Mouse (Mus musculus) urinary bladder, adult 2 months (tissue): ENCODE measurements around the gene Obsl1. TPM values are rescaled to one million over a fixed set of nuclear protein-coding genes. Genes with fewer than 3 reads are reported as not detected.

ENCODE experiments used
- DNase-seq: peaks from one replicate; pipeline ENCODE4 v3.0.0; 2022; ENCODE audit warnings: low spot score
- polyA plus RNA-seq: library from polyadenylated mRNA; depleted of rRNA; stranded (reverse); fragments of >200 nt; gene quantifications from 2 replicates; pipeline ENCODE4 v1.2.3, GENCODE M21; 2012

The Obsl1 gene
- polyA plus RNA-seq, 1 experiment: 30.7 TPM

DNA sequence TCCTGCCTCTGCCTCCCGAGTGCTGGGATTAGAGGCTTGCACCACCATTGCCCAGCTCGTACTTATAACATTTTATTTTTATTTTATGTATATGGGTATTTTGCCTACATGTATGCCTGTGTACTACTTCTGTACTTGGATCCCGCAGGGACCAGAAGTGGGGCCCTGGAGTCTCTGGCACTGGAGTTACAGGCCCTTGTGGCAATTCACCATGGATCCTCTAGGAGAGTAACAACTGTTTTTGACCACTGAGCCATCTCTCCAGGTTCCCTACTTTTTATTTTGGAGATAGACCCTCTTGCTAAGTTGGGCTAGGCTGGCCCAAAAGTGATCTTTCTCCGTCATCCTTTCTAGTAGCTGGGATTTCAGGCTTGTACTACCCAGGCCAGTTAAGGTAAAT is 12.2 kb upstream of the Obsl1 start:
- DNase-seq: no peak

DNA sequence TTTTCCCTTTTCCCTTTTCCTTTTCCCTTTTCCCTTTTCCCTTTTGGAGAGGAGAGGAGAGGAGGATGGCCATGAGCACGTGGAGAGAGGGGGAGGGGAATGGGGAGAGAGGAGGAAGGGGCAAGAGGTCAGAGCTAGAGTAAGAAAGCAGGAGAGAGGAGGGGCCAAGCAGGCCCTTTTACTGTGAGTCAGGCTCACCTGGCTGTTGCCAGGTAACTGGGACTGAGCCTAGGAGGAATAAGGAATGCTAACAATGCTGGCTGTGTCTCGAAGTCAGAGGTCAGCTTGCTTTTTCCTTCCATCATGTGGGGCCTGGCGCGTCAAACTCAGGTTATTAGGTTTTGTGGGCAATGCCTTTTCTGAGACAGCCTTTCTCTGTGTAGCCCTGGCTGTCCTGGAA is 11.7 kb upstream of the Obsl1 start:
- DNase-seq: no peak

DNA sequence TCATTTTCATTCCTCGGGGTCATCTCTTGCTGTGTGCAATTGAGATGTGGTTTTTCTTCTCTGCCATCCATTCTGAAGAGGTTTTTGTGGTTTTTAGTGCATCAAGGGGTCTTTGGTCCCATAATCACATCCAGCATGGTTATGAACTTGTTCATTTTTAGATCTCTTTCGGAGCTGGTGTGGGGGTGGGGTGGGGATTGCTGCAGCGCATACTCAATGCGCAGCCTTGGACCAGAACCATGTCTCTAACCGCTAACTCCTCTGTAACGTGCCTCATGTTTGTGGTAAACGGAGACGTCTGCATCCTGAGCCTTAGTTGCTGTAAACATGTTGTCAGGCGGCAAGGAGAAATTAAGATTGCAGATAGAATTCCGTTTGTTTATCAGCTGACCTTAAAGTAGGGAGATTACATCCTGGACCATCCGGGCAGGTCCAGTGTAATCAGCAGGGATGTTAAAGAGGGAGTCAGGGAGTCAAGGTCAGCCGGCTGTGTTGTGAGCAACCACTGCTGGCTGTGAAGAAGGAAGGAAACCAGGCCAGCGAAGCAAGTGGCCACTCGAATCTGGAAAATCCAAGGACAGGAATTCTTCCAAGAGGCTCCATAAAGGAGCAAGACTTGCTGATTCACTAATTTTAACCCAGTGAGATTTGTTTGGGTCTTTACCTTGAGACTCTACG is 10.6 kb upstream of the Obsl1 start:
- DNase-seq: no peak

DNA sequence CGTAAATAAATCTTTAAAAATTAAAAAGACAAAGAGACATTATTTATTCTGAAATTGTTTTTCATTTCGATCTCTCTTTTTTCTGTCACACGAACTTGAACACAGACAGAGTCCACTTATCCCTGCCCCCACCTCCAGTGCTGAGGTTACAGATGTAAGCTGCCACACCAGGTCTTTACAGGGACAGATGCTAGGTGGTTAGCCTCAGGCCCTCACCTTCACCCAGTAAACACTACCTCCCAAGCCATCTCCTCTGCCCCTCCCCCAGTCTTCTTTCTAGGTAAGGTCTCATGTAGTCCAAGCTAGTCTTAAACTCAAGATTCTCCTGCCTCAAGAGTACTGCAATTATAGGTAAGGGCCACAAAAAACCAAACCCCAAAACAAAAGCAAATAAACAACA is 6.3 kb upstream of the Obsl1 start:
- DNase-seq: no peak

DNA sequence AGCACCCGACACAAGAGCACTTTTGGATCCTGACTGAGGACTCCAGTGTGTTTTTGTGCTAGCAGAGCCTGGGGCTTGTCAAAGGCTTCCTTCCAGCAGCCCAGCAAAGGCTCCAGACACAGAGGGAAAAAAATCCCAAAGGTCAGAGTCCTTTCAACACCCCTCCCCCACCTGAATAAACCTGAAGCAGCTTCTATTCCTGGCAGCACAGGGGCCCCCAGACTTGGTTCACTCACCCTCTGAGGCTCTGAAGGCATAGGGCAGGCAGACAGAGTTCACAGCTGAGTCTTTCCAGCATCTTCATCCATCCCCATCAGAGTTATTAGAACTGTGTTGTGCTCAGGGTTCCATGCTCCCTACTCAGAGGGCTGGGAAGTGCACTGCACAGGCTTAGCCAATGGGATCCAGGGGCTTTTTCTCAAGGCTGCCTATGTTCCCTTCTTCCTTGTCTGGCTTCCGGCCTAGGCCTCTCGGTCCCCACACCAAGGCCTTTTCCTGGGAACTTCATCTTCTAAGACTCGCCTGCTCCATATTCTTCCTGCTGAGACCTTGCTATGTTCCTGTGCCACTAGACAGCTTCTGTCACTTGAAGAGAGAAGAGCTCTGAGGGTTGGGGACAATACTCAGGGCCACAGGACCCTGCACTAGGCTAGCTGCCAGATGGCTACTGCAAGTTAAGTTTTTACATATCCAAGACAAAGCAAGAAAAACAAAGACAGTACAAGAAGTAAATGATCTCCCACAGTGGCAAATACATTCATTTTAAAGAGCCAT is 5.4 kb upstream of the Obsl1 start:
- no peak for DNase-seq

DNA sequence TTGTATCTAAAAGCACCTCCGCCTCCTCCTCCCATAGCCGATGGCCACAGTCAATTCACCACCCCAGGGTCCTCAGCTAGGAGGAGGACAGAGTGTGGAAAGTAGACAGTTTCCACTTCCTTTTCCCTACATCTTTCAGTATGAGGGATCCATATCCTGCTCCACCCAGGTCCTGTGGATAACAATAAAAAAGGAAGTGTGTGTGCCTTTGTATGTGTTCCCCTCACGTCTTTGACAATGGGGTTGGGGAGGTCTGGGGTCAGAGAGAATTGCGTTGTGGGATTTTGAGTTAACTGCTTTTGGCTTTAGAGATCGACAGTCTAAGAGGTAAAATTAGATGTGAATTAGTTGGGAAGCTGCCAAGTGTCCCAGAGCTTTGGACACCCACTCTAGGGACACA is 3.9 kb upstream of the Obsl1 start:
- no peak for DNase-seq

DNA sequence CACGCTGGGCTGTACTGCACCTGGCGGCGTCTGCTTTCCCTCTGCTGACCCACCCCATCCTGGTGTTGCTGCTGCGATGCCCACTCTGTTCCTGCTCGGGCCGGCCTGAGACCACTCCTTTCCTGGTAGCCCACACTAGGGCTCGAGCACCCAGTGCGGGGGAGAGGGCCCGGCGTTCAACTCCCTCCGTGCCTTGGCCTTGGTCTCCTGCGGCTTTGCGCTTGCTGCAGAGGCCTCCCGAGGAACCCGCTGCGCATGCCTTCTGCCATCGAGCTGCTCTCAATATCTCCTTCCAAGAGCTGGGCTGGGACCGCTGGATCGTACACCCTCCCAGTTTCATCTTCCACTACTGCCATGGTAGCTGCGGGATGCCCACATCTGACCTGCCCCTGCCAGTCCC is 3.3 kb upstream of the Obsl1 start:
- DNase-seq: no peak

DNA sequence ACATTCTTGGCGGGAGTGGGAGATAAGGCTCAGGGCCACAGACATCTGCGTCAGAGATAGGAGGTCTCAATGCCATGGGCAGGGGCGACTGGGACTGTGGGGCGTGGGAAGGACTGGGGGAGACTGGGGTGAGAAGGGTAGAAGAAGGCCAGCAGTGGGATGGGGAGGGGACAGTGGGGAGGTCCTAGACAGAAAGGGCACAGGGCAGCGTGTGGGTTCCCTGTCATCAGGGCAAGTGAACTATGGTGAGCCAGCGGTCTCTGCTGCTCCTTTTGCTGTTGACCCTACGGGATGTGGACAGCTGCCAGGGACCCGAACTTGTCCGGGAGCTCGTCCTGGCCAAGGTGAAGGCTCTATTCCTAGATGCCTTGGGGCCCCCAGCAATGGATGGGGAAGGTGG is 754 bp upstream of the Obsl1 start, which contains the start of gene Inha:
Gene Inha (plus strand): TSS at position 72 of the 400 bp plus-strand sequence.
- DNase-seq: no peak

DNA sequence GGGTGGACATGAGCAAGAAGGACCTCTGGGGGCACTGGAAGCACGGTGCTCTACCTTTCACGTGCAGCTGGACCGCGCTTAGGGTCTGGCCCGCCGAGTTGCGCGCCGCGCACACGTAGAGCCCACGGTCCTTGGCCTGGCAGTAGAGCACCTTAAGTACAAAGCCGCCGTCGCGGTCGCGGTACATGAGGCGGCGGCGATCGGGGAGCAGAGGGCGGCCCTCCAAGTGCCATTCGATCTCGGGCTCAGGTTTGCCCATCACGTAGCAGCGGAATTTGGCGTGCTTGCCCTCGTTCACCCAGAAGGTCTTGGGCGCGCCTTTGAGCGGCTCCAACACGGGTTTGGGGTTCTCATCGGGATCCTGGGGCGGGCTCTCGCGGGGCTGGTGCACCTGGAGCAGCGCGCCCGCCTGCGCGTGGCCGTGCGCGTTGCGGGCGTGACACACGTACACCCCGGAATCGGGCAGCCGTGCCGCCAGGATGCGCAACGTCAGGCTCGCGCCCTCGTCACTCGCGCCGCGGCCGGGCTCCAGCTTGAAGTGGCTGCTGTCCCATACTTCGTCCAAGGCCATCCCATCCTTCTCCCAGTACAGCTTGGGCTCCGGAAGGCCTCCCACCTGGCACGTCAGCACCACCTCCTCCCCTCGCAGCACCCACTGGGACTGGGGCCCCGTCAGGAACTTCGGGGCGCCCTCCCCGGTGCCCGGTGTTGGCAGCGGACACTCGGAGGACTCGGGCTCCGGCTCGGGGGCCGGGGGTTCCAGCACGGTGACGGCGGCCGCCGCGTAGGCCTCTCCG is 895 bp downstream of the Obsl1 start:
- DNase-seq: peak; percentile 53

DNA sequence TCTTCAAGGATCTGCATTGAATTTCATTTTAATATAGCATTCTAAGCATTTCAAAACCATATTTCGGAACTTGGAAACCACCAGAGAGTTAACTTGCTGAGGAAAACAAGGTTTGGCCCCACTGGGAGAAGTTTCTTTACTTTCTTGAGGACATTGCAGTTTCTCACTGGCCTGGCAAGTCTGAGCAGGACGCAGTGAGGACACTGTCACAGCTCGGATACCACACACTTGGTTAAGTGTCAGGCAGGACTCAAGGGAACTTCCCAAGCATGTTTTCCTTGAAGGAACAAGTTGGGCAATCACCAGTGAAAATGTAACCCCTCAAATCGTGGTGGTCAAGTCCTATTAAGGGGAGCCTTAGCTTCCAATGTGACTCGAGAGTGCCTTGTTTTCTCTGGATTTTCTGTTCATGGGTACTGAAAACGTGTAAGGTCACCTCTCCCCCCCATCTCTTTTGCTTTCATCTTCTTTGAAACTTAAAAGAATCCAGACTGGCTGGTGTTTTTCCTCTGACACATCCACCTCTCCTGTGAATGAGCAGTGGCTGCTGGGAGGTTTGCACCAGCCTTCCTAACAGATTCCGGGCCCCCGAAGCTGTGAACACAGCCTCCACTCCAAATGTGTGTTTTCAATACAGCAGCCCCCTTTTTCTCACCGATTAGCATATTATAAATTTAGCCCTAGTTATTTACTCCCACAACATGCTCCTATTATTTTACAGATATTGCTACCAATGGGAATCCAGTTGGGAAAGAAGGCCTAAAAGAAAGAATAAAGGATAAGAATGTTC is 1.8 kb downstream of the Obsl1 start:
- no peak for DNase-seq

DNA sequence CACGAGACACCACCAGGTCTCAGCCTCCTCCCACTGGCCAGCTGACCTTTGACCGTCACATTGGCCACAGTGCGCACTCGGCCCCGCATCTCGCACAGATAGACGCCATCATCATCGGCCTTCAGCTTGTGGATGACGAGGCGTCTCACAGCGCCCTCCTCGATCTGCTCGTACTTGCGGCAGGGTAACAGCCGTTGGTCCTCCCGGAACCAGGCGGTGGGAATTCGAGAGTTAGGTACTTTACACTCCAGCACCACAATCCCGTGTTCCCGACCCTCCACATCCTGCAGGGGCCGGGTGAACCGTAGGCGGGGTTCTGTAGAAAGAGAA is 2.6 kb downstream of the Obsl1 start:
- no peak for DNase-seq

DNA sequence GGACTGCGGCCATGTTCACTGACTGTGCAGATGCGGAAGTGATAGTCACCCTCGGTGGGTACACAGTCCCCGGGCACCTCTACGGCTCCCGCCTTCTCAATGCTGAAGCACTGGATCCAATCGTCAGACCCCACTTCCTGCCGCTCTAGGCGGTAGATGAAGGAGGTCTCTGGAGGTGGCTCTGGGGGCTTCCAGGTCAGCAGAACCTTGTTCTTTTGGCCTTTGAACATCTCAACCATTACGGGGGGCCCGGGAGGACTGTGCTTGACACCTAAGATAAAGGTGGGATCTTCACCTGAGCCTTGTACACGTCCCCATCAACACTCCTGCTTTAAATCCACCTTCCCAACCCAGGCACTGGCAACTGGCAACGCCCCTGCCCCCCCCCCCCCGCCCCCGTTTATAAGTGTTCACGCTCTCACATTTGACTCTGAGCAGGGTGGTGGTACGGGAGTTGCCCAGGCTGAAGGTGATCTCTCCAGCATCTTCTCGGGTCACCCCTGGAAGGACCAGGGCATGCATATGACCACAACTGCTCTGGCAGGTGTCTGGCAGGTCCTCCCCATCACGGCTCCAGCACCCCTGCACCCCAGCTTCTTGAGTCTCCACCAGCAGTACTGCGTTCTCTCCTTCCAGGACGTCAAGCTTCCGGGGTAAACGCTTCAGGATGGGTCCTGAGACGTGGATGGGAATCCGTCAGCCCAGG is 3.2 kb downstream of the Obsl1 start:
- no peak for DNase-seq

DNA sequence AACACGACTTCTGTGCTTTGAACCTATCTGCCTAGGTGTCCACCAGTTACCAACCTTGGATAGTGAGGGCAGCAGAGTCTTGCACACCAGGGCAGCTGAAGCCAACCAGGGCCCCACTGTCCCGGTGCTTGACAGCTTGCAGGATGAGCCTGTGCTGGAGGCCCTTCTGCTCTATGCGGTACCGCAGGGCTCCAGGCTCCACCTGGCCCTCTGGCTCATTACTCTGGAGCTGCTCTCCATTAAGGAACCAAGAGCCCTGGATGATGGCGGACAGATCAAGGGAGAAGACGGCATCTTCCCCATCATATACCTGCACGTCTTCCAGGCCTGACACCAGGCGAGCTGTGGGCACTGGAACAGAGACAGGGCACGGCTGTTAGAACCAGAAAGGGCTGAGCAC is 4.3 kb downstream of the Obsl1 start:
- DNase-seq: no peak

DNA sequence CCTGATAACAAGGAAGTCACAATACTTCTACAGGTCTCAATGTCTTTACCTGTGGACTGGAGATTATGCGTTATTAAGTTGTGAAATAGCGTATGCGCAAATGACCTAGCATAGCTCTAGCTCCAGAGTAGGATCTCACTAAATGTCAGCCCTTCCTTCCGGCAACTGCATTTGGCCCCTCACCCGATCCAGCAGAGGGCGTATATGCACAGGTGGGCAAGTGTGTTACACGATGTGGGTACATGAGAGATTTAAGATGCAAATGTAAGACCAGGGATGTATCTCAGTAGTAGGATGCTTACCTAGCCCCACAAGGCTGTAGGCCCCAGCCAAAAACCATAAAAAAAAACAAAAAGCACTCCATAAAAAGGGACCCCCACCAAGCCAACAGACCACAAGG is 6.8 kb downstream of the Obsl1 start:
- no peak for DNase-seq

DNA sequence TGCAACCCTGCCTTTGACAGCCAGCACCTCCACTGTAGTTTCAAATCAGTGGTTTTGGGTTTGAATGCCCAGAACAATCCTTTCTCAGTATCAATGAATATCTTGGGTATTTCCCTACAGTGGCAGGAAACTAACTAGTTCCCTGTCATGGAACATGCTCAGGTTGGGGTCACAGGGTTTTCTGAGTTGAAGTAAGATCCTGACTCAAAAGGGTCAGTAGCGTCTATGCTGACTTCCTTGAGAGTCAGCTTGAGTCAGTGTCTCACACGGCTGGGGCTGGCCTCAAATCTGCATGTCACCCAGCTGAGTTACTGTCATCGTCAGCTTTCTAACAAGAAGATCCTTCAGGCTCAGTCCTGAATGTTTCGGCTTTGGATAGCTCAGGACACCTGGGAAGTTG is 7.4 kb downstream of the Obsl1 start:
- DNase-seq: no peak

DNA sequence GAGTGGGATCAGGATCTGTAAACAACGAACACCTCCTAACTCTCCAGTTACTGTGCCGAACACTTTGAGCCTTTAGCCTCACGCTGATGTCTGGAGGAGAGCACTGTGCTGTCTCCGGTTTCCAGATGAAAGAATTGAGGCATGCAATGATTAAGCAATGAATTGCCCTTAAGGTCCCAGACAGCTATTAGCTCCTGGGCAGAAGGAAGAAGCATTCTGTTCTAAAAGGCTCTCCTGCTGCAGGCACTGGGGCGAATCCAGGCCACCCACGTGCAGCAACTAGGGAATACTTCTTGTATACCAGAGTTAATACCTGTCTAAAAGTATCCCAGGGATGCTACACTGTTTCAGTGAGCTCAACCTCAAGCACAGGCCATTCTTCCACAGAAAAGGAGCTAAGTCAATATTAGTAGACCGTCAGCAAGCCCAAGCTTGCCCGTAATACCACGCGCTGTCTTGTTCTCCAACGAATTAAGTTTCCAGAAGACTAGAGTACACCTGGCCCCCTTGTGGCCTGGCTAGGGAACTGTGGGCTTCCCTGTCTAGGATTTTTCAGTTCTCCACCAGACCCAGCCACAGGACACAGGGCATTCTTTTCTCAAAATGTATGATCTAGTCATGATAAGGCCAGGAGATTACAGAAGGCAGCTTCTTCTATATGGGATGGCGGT is 11.2 kb downstream of the Obsl1 start:
- DNase-seq: no peak

DNA sequence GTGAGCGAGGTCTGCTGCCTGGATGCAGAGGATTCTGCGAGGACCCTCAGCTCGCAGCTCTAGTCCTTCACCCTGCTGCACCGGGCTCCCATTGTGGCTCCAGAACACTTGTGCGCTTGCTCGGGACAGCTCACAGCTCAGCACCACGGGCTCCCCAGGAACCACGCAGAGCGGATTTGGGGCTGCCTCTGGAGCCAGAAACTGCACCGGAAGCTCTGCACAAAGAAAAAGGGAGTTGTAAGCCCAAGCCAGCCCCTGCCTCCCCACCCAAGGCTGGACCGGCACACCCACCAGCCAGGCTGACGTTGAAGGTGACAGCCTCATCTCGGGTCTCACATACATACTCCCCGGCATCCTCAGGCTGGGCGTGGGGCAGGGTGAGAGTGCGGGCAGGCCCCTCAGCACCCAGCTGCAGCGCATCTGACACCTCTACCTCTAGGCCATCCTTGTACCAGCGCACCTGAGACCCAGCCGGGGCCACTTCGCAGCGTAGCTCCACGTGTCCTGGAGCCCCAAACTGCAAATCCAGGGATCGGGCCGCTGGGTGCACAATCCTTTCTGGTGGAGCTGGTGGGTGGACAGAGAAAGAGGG is 13.6 kb downstream of the Obsl1 start:
- no peak for DNase-seq

DNA sequence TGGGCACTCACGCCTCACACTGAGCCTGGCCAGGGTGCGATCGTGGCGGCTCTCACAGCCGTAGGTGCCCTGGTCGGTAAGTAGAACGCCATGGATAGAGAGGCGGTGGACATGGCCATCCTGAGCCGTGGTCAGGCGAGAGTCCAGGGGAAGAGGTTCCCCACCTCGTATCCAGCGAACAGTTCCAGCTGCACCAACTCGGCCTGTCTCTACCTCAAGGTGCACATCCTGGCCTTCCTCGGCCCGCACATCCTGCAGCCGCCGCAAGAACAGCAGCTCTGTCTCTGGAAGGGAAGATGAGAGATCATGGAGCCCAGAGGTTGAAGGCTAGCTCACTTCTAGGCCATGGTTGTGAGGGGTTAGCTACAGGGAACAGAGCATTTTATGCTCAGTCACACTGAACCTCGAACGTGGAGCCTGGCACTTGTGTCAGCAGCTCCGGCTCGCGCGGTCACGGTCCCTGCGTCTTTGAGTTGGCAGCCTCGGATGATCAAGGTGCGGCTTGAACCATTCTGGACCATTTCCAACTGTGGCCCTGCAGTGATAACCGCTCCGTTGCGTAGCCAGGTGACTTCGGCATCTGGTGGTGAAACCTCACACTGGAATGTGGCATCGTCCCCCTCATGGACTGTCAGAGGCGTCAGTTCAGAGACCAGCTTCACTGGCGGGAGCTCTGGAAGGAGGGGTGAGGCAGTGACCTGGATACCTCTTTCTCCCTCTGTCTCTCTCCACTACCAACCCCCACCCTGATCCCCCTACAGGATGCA is 15.3 kb downstream of the Obsl1 start:
- DNase-seq: no peak

DNA sequence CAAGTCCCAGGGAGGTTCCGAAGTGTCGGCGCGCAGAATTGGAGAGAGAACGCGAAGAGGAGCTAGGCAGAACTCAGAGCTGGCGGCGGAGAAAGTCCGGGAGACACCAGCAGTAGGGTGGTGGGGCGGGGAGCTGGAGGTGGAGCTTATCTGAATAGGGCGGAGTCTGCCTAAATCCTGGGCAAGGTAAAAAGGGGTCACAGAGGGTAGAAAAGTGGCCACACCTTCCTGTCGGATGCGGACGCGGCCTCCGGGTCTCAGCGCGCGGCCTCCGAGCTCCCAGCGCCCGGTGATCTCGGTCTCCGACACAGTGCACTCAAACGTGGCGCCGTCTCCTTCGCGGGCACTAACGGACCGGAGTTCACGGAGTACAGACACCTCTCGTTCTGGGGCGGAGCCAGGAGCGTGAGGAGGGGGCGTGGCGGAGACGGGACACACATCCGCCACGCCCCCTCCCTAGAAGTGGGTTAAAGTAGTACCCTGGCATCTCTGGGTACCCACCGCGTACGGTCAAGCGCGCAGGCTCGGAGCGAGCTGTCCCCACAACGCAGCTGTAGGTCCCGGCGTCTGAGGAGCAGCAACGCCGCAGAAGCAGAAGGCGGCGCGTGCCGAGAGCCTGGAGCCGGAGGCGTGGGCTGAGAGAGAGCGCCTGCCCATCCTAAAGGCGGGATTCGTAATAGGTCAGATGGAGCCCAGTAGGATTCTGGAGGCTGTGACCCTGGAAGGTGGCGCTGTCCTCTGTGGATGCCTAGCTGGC is 18.7 kb downstream of the Obsl1 start:
- DNase-seq: peak; percentile 56
